ENCODE assay signal across 9 mouse cellular contexts in genomic region chr11:101700446-101700845, GRCm38 (mm10). TPM values are rescaled to one million over a fixed set of nuclear protein-coding genes. Genes with fewer than 3 reads are reported as not detected.
A peak's percentile ranks its signal among the peaks of the same experiment; 100 is the strongest.
DNase-seq lines count a peak whose midpoint lies in the region; ATAC-seq lines count a peak whose summit lies in the region.
"Had no signal": no experiment of that assay in that cellular context is flagged by ENCODE, and none has a peak within 500 bp of the region (broad histone marks: within the 10 kb centered on the region; RNA-seq: fewer than 3 reads in every experiment).

No protein-coding gene starts in this region.

- no peaks in the 10 kb centered on the region for H3K36me3 ChIP-seq in forebrain, embryonic 10.5 days (replicated peaks)
- no peaks in the 10 kb centered on the region for H3K36me3 ChIP-seq in forebrain, embryonic 12.5 days (replicated peaks)
- H3K36me3 ChIP-seq in heart, embryonic 11.5 days (ENCODE audit: control insufficient read depth, insufficient read depth, low read length) = no peaks in the 10 kb centered on the region
- no peaks in the 10 kb centered on the region for H3K36me3 ChIP-seq in liver, embryonic 16.5 days (ENCODE audit: control insufficient read depth, insufficient read depth)
- H3K36me3 ChIP-seq: limb, embryonic 13.5 days had no signal

- 63% methylated on average over 12 of the region's 12 CpGs for WGBS in forebrain, embryonic 10.5 days
- 68% methylated on average over 12 of the region's 12 CpGs for WGBS in forebrain, embryonic 12.5 days
- WGBS in heart, embryonic 11.5 days (ENCODE audit: insufficient replicate concordance) = 21% methylated on average over 12 of the region's 12 CpGs
- WGBS in liver, embryonic 16.5 days (ENCODE audit: insufficient replicate concordance) = 19% methylated on average over 12 of the region's 12 CpGs

- H3K27ac ChIP-seq in forebrain, embryonic 10.5 days = peak overlapping the region; percentile 8; the same call in 1 of the 2 replicates
- no peak overlapping the region for H3K27ac ChIP-seq in forebrain, embryonic 12.5 days
- H3K27ac ChIP-seq in heart, embryonic 11.5 days (ENCODE audit: low read depth, low read length) = no peak overlapping the region
- H3K27ac ChIP-seq in liver, embryonic 16.5 days (ENCODE audit: low read length) = no peak overlapping the region
- H3K27ac ChIP-seq: limb, embryonic 13.5 days had no signal

- H3K4me1 ChIP-seq in forebrain, embryonic 10.5 days = peaks cover 32% of the 10 kb centered on the region
- peaks cover 29% of the 10 kb centered on the region for H3K4me1 ChIP-seq in forebrain, embryonic 12.5 days
- peaks cover 14% of the 10 kb centered on the region for H3K4me1 ChIP-seq in heart, embryonic 11.5 days (ENCODE audit: control insufficient read depth, insufficient read depth, low read length)
- H3K4me1 ChIP-seq in liver, embryonic 16.5 days (ENCODE audit: control insufficient read depth, low read depth, low read length) = peaks cover 24% of the 10 kb centered on the region

- H3K9ac ChIP-seq in forebrain, embryonic 12.5 days = no peak overlapping the region
- no peak overlapping the region for H3K9ac ChIP-seq in heart, embryonic 11.5 days (ENCODE audit: low read depth, low read length)
- H3K9ac ChIP-seq in liver, embryonic 16.5 days (ENCODE audit: low read depth, low read length) = no peak overlapping the region
- H3K9ac ChIP-seq: limb, embryonic 13.5 days had no signal

- ATAC-seq in forebrain, embryonic 12.5 days (ENCODE audit: low FRiP score) = no peak
- no peak for ATAC-seq in heart, embryonic 11.5 days (replicated peaks; ENCODE audit: insufficient number of reproducible peaks, low FRiP score, low TSS enrichment)
- peak; percentile 47 for ATAC-seq in liver, embryonic 16.5 days (ENCODE audit: low read depth)

- DNase-seq in forebrain, embryonic 10.5 days (ENCODE audit: extremely low spot score, low spot score) = no peak
- DNase-seq in urinary bladder, adult 18-20 months (ENCODE audit: low spot score in 2 of 2) = peak; percentile 53 to 69
- no peak for DNase-seq in urinary bladder, postnatal 10 days (ENCODE audit: low spot score)
- no peak for DNase-seq in frontal cortex, postnatal 36 days (ENCODE audit: low spot score in 2 of 2)
- DNase-seq in thymus, postnatal 36 days = no peak

- no peak overlapping the region for H3K4me3 ChIP-seq in forebrain, embryonic 10.5 days
- H3K4me3 ChIP-seq in forebrain, embryonic 12.5 days (replicated peaks) = no peak overlapping the region
- H3K4me3 ChIP-seq in heart, embryonic 11.5 days (ENCODE audit: low read depth, low read length) = no peak overlapping the region
- H3K4me3 ChIP-seq in liver, embryonic 16.5 days (ENCODE audit: low read depth, low read length) = no peak overlapping the region
- H3K4me3 ChIP-seq: limb, embryonic 13.5 days had no signal

- no peaks in the 10 kb centered on the region for H3K27me3 ChIP-seq in forebrain, embryonic 10.5 days (ENCODE audit: poor library complexity, severe bottlenecking)
- no peaks in the 10 kb centered on the region for H3K27me3 ChIP-seq in forebrain, embryonic 12.5 days
- H3K27me3 ChIP-seq in heart, embryonic 11.5 days (ENCODE audit: control insufficient read depth, insufficient read depth, low read length) = no peaks in the 10 kb centered on the region
- no peaks in the 10 kb centered on the region for H3K27me3 ChIP-seq in liver, embryonic 16.5 days (ENCODE audit: control insufficient read depth, insufficient read depth, low read depth, low read length)
- H3K27me3 ChIP-seq: limb, embryonic 13.5 days had no signal

- H3K4me2 ChIP-seq in forebrain, embryonic 12.5 days = no peak overlapping the region
- 0 out of 2 replicates have a peak overlapping the region, but pooled peaks have one; percentile 12 for H3K4me2 ChIP-seq in heart, embryonic 11.5 days
- no peak overlapping the region for H3K4me2 ChIP-seq in liver, embryonic 16.5 days (ENCODE audit: low read depth, low read length)
- H3K4me2 ChIP-seq: limb, embryonic 13.5 days had no signal

- peaks cover 4% of the 10 kb centered on the region; the same call in 1 of the 2 replicates for H3K9me3 ChIP-seq in forebrain, embryonic 10.5 days
- no peaks in the 10 kb centered on the region for H3K9me3 ChIP-seq in forebrain, embryonic 12.5 days
- H3K9me3 ChIP-seq in heart, embryonic 11.5 days (replicated peaks; ENCODE audit: control insufficient read depth, low read length) = no peaks in the 10 kb centered on the region
- H3K9me3 ChIP-seq in liver, embryonic 16.5 days (replicated peaks; ENCODE audit: control insufficient read depth, low read length) = no peaks in the 10 kb centered on the region
- H3K9me3 ChIP-seq: limb, embryonic 13.5 days had no signal

RNA-seq across cellular contexts. Expression of gene Dhx8, which starts 32.3 kb away (rescaled TPM):
- polyA plus RNA-seq in forebrain, embryonic 10.5 days (2016; fragmentation: Nextera tagmentation; extraction: Ambion mirVana) = 44.7 and 51.2 TPM in 2 replicates
- polyA plus RNA-seq in forebrain, embryonic 12.5 days (2016; fragmentation: Nextera tagmentation; extraction: Ambion mirVana) = 45.6 and 46.8 TPM in 2 replicates
- 24.3 and 26.1 TPM in 2 replicates for polyA plus RNA-seq in heart, embryonic 11.5 days (2014; fragmentation: Nextera tagmentation; extraction: Ambion mirVana)
- polyA plus RNA-seq in liver, embryonic 16.5 days (2015; fragmentation: Nextera tagmentation; extraction: Ambion mirVana) = 16.3 and 16.9 TPM in 2 replicates

RNA-seq across cellular contexts. Expression of gene Arl4d, which starts 35.1 kb away (rescaled TPM):
- polyA plus RNA-seq in forebrain, embryonic 10.5 days (2016; fragmentation: Nextera tagmentation; extraction: Ambion mirVana) = 2.4 and 3.1 TPM in 2 replicates
- 16.2 and 24.1 TPM in 2 replicates for polyA plus RNA-seq in forebrain, embryonic 12.5 days (2016; fragmentation: Nextera tagmentation; extraction: Ambion mirVana)
- 9.4 and 10.5 TPM in 2 replicates for polyA plus RNA-seq in heart, embryonic 11.5 days (2014; fragmentation: Nextera tagmentation; extraction: Ambion mirVana)
- polyA plus RNA-seq in liver, embryonic 16.5 days (2015; fragmentation: Nextera tagmentation; extraction: Ambion mirVana) = 0.99 and 1.3 TPM in 2 replicates

Comparison
In these comparisons a context has a peak if more than half of its experiments do, and no peak if none do; other contexts are left out.
1. DNase-seq: peak in urinary bladder, adult 18-20 months (2 of 2); none in forebrain, embryonic 10.5 days (single experiment), urinary bladder, postnatal 10 days (single experiment), frontal cortex, postnatal 36 days (0 of 2) and thymus, postnatal 36 days (0 of 2).